Mouse (Mus musculus) adrenal gland, postnatal 14 days (tissue): ENCODE measurements around the gene Gm5799. TPM values are rescaled to one million over a fixed set of nuclear protein-coding genes. Genes with fewer than 3 reads are reported as not detected.
A peak's percentile ranks its signal among the peaks of the same experiment; 100 is the strongest.
"Not testable (repeated sequence)": the region's sequence is repeated elsewhere in the genome, so short reads cannot be mapped to it uniquely, and the experiment has no call there.

ENCODE experiments used
- DNase-seq: peaks from one replicate; pipeline ENCODE4 v3.0.0; 2021; ENCODE audit warnings: mixed read lengths
- long read RNA-seq, 2 experiments: library from polyadenylated mRNA; stranded (forward); transcript quantifications; one replicate each; pipeline ENCODE4 v2.0.0; 2021
- total RNA-seq: library from RNA; stranded (reverse); gene quantifications from 2 replicates; pipeline ENCODE4 v1.2.3, GENCODE M21; 2021

Gene Gm5799
- total RNA-seq, result not detected in 2 replicates
- long read RNA-seq, experiment 1, result 0 reads
- long read RNA-seq, experiment 2, result 0 reads

- not testable (repeated sequence) for DNase-seq
These were observed at the start of gene Gm5799 for GRCm38 (mm10) chr14:43543276-43543675. Gm5799 (plus strand) TSS chr14:43543576.

GRCm38 (mm10) chr14:43531052-43532010 is 12.0 kb upstream of the Gm5799 start:
- not testable (repeated sequence) for DNase-seq

GRCm38 (mm10) chr14:43532011-43532383 is 11.4 kb upstream of the Gm5799 start:
- DNase-seq, result not testable (repeated sequence)

GRCm38 (mm10) chr14:43532387-43532786 is 11.0 kb upstream of the Gm5799 start:
- DNase-seq, result peak; percentile 27

GRCm38 (mm10) chr14:43538144-43538543 is 5.2 kb upstream of the Gm5799 start:
- DNase-seq, result not testable (repeated sequence)

- DNase-seq, result not testable (repeated sequence)
These were observed 2.9 kb downstream of the Gm5799 start for GRCm38 (mm10) chr14:43546281-43546680.

- not testable (repeated sequence) for DNase-seq
These were observed 8.9 kb downstream of the Gm5799 start for GRCm38 (mm10) chr14:43552271-43552670.

GRCm38 (mm10) chr14:43577969-43578368 is 34.6 kb downstream of the Gm5799 start:
- not testable (repeated sequence) for DNase-seq

GRCm38 (mm10) chr14:43579046-43579445 is 35.7 kb downstream of the Gm5799 start, which contains the start of gene Gm17654:
Gm17654 (minus strand) TSS chr14:43579146.
- DNase-seq, result not testable (repeated sequence)

Other genes with a start within 250 kb of the Gm5799 start
- not detected in 2 replicates for gene Gm8127, start 249.7 kb upstream of the Gm5799 start, total RNA-seq
- gene 1700001F09Rik, start 195.8 kb upstream of the Gm5799 start, total RNA-seq, result not detected in 2 replicates
- gene Gm8138, start 127.2 kb upstream of the Gm5799 start, total RNA-seq, result not detected in 2 replicates
- gene Gm17654, start 35.6 kb downstream of the Gm5799 start, total RNA-seq, result not detected in 2 replicates
- not detected in 2 replicates for gene Gm10375, start 64.4 kb downstream of the Gm5799 start, total RNA-seq
- gene Gm8165, start 133.6 kb downstream of the Gm5799 start, total RNA-seq, result not detected in 2 replicates
- 0.41 and 1.2 TPM in 2 replicates for gene Gm7324, start 154.3 kb downstream of the Gm5799 start, total RNA-seq
- not detected in 2 replicates for gene Gm16506, start 183.9 kb downstream of the Gm5799 start, total RNA-seq
- not detected in 2 replicates for gene Gm6526, start 204.3 kb downstream of the Gm5799 start, total RNA-seq
- gene Gm8180, start 241.2 kb downstream of the Gm5799 start, total RNA-seq, result not detected in 2 replicates